Mouse (Mus musculus): ENCODE data around the gene Olfr103.

Gene Olfr103

GRCm38 (mm10) chr17:37339598-37339997 lies at the start of gene Olfr103:
Gene Olfr103 (minus strand): TSS chr17:37339698.
- DNase-seq (ENCODE audit: low read depth, low spot score), result no peak

- DNase-seq (ENCODE audit: low read depth, low spot score), result no peak
Measured at GRCm38 (mm10) chr17:37378733-37379132, 39.2 kb upstream of the Olfr103 start, which contains the start of gene Olfr105-ps. Gene Olfr105-ps (plus strand): TSS chr17:37379033.

DNA sequence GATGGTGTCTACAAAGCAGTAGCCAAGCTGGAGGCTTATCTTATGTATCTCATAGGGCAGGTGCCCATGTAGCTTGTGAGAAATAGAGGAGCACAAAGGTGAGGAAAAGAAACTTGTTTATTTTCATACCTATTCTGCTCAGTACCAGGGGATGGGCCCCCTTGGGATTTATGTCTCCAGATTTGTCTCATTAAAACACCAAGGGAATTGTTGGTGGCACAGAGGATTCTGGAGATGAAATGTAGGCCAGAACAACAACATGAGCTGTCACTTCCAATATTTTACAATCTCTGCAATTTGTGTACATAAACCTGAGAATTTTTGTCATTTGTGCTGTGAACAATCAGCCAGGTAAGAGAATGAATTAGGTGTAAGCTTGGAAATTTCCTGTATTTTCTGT lies 19.8 kb upstream of the Olfr103 start, which contains the start of gene Olfr104-ps:
Olfr104-ps (plus strand) TSS at position 301 of the 400 bp plus-strand sequence.
- no peak for DNase-seq (ENCODE audit: low read depth, low spot score)

DNA sequence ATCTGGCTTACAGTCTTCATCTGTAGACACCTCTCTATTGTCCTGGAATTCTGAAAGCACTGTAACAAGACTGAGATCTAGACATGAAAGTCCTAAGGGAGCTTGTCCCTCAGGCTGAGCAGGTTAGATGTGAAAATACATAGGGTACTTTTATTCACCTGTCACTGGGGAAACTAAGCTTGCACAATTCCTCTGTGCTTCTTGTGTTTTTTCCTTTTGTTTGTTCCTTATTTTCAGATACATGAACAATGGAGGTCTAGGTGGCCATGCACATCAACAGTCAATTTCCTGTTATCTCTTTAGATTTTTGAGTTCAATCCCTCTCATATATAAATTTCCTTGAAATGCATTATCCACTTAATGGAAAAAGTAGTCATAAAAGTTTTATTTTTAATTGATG lies 22.5 kb downstream of the Olfr103 start, which contains the start of gene Olfr102:
Olfr102 (minus strand) TSS at position 101 of the 400 bp plus-strand sequence.
- no peak for DNase-seq (ENCODE audit: low read depth, low spot score)

GRCm38 (mm10) chr17:37310146-37310699 lies 29.3 kb downstream of the Olfr103 start:
- DNase-seq (ENCODE audit: low read depth, low spot score), result no peak

DNA sequence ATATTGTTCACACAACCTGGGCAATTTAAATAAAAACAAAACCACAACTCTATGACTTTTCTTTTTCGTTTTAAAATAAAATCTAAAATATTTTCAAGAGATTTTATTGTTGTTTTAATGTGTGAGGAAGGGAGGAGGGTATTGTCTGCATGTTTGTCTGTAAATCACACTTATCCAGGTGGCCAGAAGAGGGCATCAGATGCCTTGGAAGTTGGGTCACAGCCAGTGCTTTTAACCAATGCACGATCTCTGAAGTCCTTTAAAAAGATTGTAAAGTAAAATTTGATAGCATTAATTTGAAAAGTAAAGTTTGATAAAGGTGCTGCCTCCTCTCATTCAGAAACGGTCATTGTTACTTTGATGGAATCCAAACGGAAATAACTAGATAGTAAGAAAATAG lies 31.0 kb downstream of the Olfr103 start:
- DNase-seq (ENCODE audit: low read depth, low spot score), result no peak

DNA sequence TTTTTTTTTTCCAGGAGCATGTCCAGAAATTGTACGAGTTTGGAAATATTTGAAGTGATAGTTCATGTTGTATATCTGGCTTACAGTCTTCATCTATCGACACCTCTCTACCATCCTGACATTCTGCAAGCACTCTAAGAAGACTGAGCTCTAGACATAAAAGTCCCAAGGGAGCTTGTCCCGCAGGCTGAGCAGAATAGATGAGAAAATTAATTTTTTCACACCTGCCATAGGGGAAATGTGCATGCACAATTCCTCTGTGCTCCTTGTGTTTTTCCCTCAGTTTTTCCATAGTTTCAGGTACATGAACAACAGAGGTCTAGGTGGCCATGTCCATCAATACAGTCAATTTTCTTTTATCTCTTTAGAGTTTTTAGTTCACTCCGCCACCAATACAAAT lies 35.3 kb downstream of the Olfr103 start, which contains the start of gene Olfr101:
Olfr101 (minus strand) TSS at position 101 of the 400 bp plus-strand sequence.
- no peak for DNase-seq (ENCODE audit: low read depth, low spot score)

All from CD4-positive helper T cell, adult 2 months (primary cell).